Mouse (Mus musculus): ENCODE results near the gene Zdhhc19. TPM values are rescaled to one million over a fixed set of nuclear protein-coding genes. Genes with fewer than 3 reads are reported as not detected.
A peak's percentile ranks its signal among the peaks of the same experiment; 100 is the strongest.

The Zdhhc19 gene
- 0.20 TPM in 1 of 2 replicates, not detected in the other for polyA plus RNA-seq (2012; ENCODE audit: insufficient read depth, low replicate concordance)

GRCm38 (mm10) chr16:32495965-32496364 lies at the start of gene Zdhhc19:
Zdhhc19 (plus strand) TSS chr16:32496265.
- Histone ChIP-seq H3K36me3 (replicated peaks; ENCODE audit: low read length) (no peaks in the 10 kb centered on the region), H3K4me3 (replicated peaks) (no peak within 1 kb of the TSS), H3K9me3 (no peaks in the 10 kb centered on the region), H3K4me1 (peaks cover 26% of the 10 kb centered on the region), H3K27me3 (replicated peaks) (peaks cover 16% of the 10 kb centered on the region)
- no peak for TF ChIP-seq FLI1 (IDR thresholded peaks at IDR 0.05; ENCODE audit: low read length)
- no peak for TF ChIP-seq GATA1 (IDR thresholded peaks at IDR 0.05; ENCODE audit: borderline replicate concordance, low read length)

GRCm38 (mm10) chr16:32446563-32447138 lies 49.4 kb upstream of the Zdhhc19 start:
- H3K27me3 ChIP-seq (replicated peaks), result no peaks in the 10 kb centered on the region
- H3K36me3 ChIP-seq (replicated peaks; ENCODE audit: low read length), result peaks cover 71% of the 10 kb centered on the region
- H3K4me3 ChIP-seq (replicated peaks), result no peak overlapping the region
- H3K9me3 ChIP-seq, result no peaks in the 10 kb centered on the region
- H3K4me1 ChIP-seq, result peaks cover 70% of the 10 kb centered on the region
- TF ChIP-seq FLI1 (IDR thresholded peaks at IDR 0.05; ENCODE audit: low read length), result no peak

GRCm38 (mm10) chr16:32449665-32450064 lies 46.4 kb upstream of the Zdhhc19 start:
- TF ChIP-seq FLI1 (IDR thresholded peaks at IDR 0.05; ENCODE audit: low read length), result no peak
- TF ChIP-seq GATA1 (IDR thresholded peaks at IDR 0.05; ENCODE audit: borderline replicate concordance, low read length), result no peak
- H3K9me3 ChIP-seq, result no peaks in the 10 kb centered on the region
- H3K4me3 ChIP-seq (replicated peaks), result no peak overlapping the region
- H3K4me1 ChIP-seq, result peaks cover 58% of the 10 kb centered on the region
- H3K27me3 ChIP-seq (replicated peaks), result no peaks in the 10 kb centered on the region
- H3K36me3 ChIP-seq (replicated peaks; ENCODE audit: low read length), result peaks cover 82% of the 10 kb centered on the region

- Histone ChIP-seq H3K4me3 (replicated peaks) (no peak overlapping the region), H3K9me3 (no peaks in the 10 kb centered on the region), H3K4me1 (peaks cover 54% of the 10 kb centered on the region), H3K27me3 (replicated peaks) (no peaks in the 10 kb centered on the region), H3K36me3 (replicated peaks; ENCODE audit: low read length) (peaks cover 86% of the 10 kb centered on the region)
- TF ChIP-seq GATA1 (IDR thresholded peaks at IDR 0.05; ENCODE audit: borderline replicate concordance, low read length), result no peak
Measured at GRCm38 (mm10) chr16:32450133-32450532, 45.9 kb upstream of the Zdhhc19 start.

GRCm38 (mm10) chr16:32453102-32453501 lies 43.0 kb upstream of the Zdhhc19 start:
- Histone ChIP-seq H3K9me3 (no peaks in the 10 kb centered on the region), H3K4me3 (replicated peaks) (no peak overlapping the region), H3K4me1 (peaks cover 37% of the 10 kb centered on the region), H3K27me3 (replicated peaks) (no peaks in the 10 kb centered on the region), H3K36me3 (replicated peaks; ENCODE audit: low read length) (peaks cover 87% of the 10 kb centered on the region)
- TF ChIP-seq FLI1 (IDR thresholded peaks at IDR 0.05; ENCODE audit: low read length) (no peak), GATA1 (IDR thresholded peaks at IDR 0.05; ENCODE audit: borderline replicate concordance, low read length) (no peak)

GRCm38 (mm10) chr16:32454646-32455045 lies 41.4 kb upstream of the Zdhhc19 start:
- H3K4me3 ChIP-seq (replicated peaks), result no peak overlapping the region
- peaks cover 31% of the 10 kb centered on the region for H3K4me1 ChIP-seq
- no peaks in the 10 kb centered on the region for H3K27me3 ChIP-seq (replicated peaks)
- TF ChIP-seq GATA1 (IDR thresholded peaks at IDR 0.05; ENCODE audit: borderline replicate concordance, low read length) (no peak), FLI1 (IDR thresholded peaks at IDR 0.05; ENCODE audit: low read length) (no peak)
- H3K9me3 ChIP-seq, result no peaks in the 10 kb centered on the region
- peaks cover 94% of the 10 kb centered on the region for H3K36me3 ChIP-seq (replicated peaks; ENCODE audit: low read length)

GRCm38 (mm10) chr16:32456086-32456485 lies 40.0 kb upstream of the Zdhhc19 start:
- no peak for TF ChIP-seq GATA1 (IDR thresholded peaks at IDR 0.05; ENCODE audit: borderline replicate concordance, low read length)
- TF ChIP-seq FLI1 (IDR thresholded peaks at IDR 0.05; ENCODE audit: low read length), result no peak

GRCm38 (mm10) chr16:32456761-32457160 lies 39.3 kb upstream of the Zdhhc19 start:
- Histone ChIP-seq H3K4me1 (peaks cover 18% of the 10 kb centered on the region), H3K9me3 (no peaks in the 10 kb centered on the region), H3K4me3 (replicated peaks) (no peak overlapping the region), H3K36me3 (replicated peaks; ENCODE audit: low read length) (peaks cover 93% of the 10 kb centered on the region), H3K27me3 (replicated peaks) (no peaks in the 10 kb centered on the region)
- TF ChIP-seq FLI1 (IDR thresholded peaks at IDR 0.05; ENCODE audit: low read length) (no peak), GATA1 (IDR thresholded peaks at IDR 0.05; ENCODE audit: borderline replicate concordance, low read length) (no peak)

More at GRCm38 (mm10) chr16:32456086-32456485, 40.0 kb upstream of the Zdhhc19 start:
- Histone ChIP-seq H3K36me3 (replicated peaks; ENCODE audit: low read length) (peaks cover 94% of the 10 kb centered on the region), H3K4me3 (replicated peaks) (no peak overlapping the region), H3K27me3 (replicated peaks) (no peaks in the 10 kb centered on the region), H3K9me3 (no peaks in the 10 kb centered on the region), H3K4me1 (peaks cover 23% of the 10 kb centered on the region)

GRCm38 (mm10) chr16:32457589-32458386 lies 38.3 kb upstream of the Zdhhc19 start:
- Histone ChIP-seq H3K4me1 (peaks cover 14% of the 10 kb centered on the region), H3K9me3 (no peaks in the 10 kb centered on the region), H3K4me3 (replicated peaks) (peak overlapping the region; percentile 64), H3K27me3 (replicated peaks) (no peaks in the 10 kb centered on the region), H3K36me3 (replicated peaks; ENCODE audit: low read length) (peaks cover 93% of the 10 kb centered on the region)
- no peak for TF ChIP-seq FLI1 (IDR thresholded peaks at IDR 0.05; ENCODE audit: low read length)
- TF ChIP-seq GATA1 (IDR thresholded peaks at IDR 0.05; ENCODE audit: borderline replicate concordance, low read length), result no peak

GRCm38 (mm10) chr16:32460518-32460917 lies 35.5 kb upstream of the Zdhhc19 start:
- Histone ChIP-seq H3K9me3 (no peaks in the 10 kb centered on the region), H3K4me1 (peaks cover 24% of the 10 kb centered on the region), H3K27me3 (replicated peaks) (no peaks in the 10 kb centered on the region), H3K4me3 (replicated peaks) (no peak overlapping the region), H3K36me3 (replicated peaks; ENCODE audit: low read length) (peaks cover 87% of the 10 kb centered on the region)
- no peak for TF ChIP-seq FLI1 (IDR thresholded peaks at IDR 0.05; ENCODE audit: low read length)
- TF ChIP-seq GATA1 (IDR thresholded peaks at IDR 0.05; ENCODE audit: borderline replicate concordance, low read length), result no peak

Measured in megakaryocyte, embryonic 14.5 days (primary cell).